Mouse (Mus musculus) heart, adult 2 months (tissue): Measurements from ENCODE around the gene Efl1. TPM values are rescaled to one million over a fixed set of nuclear protein-coding genes. Genes with fewer than 3 reads are reported as not detected.

Experiments used
- DNase-seq, 2 experiments: peaks; one replicate each; pipeline ENCODE4 v3.0.0; 2021
- H3K27ac ChIP-seq: fragments of 200-600 bp; 2 replicates; pipeline ENCODE4 v1.8.1; 2022
- H3K27me3 ChIP-seq: fragments of 200-500 bp; 2 replicates; pipeline ENCODE4 v1.6.1; 2012; ENCODE audit warnings: mild to moderate bottlenecking, low read length, inconsistent platforms, mixed read lengths; ENCODE audit not compliant: control insufficient read depth, insufficient read depth
- H3K36me3 ChIP-seq: fragments of 200-500 bp; 2 replicates; pipeline ENCODE4 v1.6.1; 2012; ENCODE audit warnings: low read length, inconsistent platforms; ENCODE audit not compliant: control insufficient read depth, insufficient read depth
- H3K4me1 ChIP-seq: fragments of 200-500 bp; 2 replicates; pipeline ENCODE4 v1.6.1; 2011; ENCODE audit warnings: low read length; ENCODE audit not compliant: control insufficient read depth, insufficient read depth
- H3K4me3 ChIP-seq: fragments of 200-600 bp; 2 replicates; pipeline ENCODE4 v1.8.1; 2022
- H3K79me2 ChIP-seq: fragments of 200-500 bp; replicated peaks from 2 replicates; pipeline ENCODE4 v1.6.1; 2012; ENCODE audit warnings: mild to moderate bottlenecking, inconsistent platforms, low read length, moderate library complexity, mixed read lengths; ENCODE audit not compliant: control insufficient read depth, insufficient read depth
- H3K9ac ChIP-seq: fragments of 200-500 bp; 2 replicates; pipeline ENCODE4 v1.6.1; 2012; ENCODE audit warnings: low read depth, mild to moderate bottlenecking, control low read depth, inconsistent platforms, low read length, mixed read lengths
- CTCF ChIP-seq: fragments of 200-600 bp; IDR thresholded peaks from 2 replicates; pipeline ENCODE4 v1.8.1; 2022; ENCODE audit warnings: antibody characterized with exemption, mild to moderate bottlenecking, moderate library complexity
- EP300 ChIP-seq: fragments of 200-500 bp; IDR thresholded peaks from 2 replicates; pipeline ENCODE4 v1.6.1; 2011; ENCODE audit warnings: low read depth, low read length, control low read depth; ENCODE audit not compliant: insufficient read depth
- POLR2A ChIP-seq: fragments of 200-500 bp; IDR thresholded peaks from 2 replicates; pipeline ENCODE4 v1.6.1; 2011; ENCODE audit warnings: mild to moderate bottlenecking, low read depth, low read length, control low read depth; ENCODE audit not compliant: insufficient read depth
- WGBS: fragments of 180-500 bp; shearing (Covaris S2); methylation state at CpG from one replicate; pipeline ENCODE4 v1.1.7; 2018; 5-methylcytosine and 5-hydroxymethylcytosine counted together
- intact Hi-C: fragments of 180-260 bp; cut with DNase I; formaldehyde crosslinking; loops from one replicate; pipeline ENCODE4 v1.15.1; 2025
- polyA plus RNA-seq: library from polyadenylated mRNA; depleted of rRNA; stranded (reverse); fragments of >200 nt; gene quantifications from 2 replicates; pipeline ENCODE4 v1.2.3, GENCODE M21; 2012; rRNA removed
- total RNA-seq, 2 experiments: library from RNA; stranded (reverse); gene quantifications; 2 replicates each; pipeline ENCODE4 v1.2.3; 2021

Gene Efl1
- total and polyA plus RNA-seq, 3 experiments: 2.8 to 9.3 (median 8.7) TPM

DNA sequence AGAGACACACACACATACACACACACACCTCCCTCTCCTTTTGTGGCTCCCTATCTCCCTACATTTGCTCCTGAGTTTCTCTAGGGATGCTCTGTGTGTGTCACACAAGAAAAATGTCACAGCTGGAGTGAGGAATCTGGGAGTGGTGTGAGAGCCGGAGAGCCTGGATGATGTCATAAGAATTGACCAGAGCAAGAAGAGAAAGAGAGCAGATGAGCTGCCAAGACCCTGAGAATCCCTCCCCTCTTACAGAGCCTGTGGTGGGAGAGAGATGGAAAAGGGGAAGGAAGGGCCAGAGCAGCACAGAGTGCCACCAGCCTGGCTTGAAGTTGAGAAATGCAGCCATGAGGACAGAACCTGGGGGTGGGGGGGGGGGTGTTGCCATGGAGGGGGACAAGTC, 174.1 kb downstream of the Efl1 start:
- no peak overlapping the region for H3K27ac ChIP-seq
- TF ChIP-seq POLR2A (no peak), EP300 (no peak), CTCF (no peak)
- 0 out of 2 replicates have a peak, but pooled peaks cover 1% of the 10 kb centered on the region for H3K27me3 ChIP-seq
- no peaks in the 10 kb centered on the region for H3K36me3 ChIP-seq
- H3K79me2 ChIP-seq: no peaks in the 10 kb centered on the region
- intact Hi-C loops: no loop called here
- WGBS: 32% methylated on average over 1 of the region's 1 CpGs
- H3K4me3 ChIP-seq: no peak overlapping the region
- no peak for DNase-seq
- H3K9ac ChIP-seq: no peak overlapping the region
- no peaks in the 10 kb centered on the region for H3K4me1 ChIP-seq

Other genes with a start within 250 kb of the Efl1 start
- 1 to 10 TPM; 1.8 to 2.0 TPM for gene Saxo2, start 86 bp upstream of the Efl1 start, total RNA-seq
- 4.1 and 4.2 TPM in 2 replicates for gene Saxo2, start 86 bp upstream of the Efl1 start, polyA plus RNA-seq
- 1 to 10 TPM; 1.4 TPM for gene Mex3b, start 218.7 kb downstream of the Efl1 start, total RNA-seq
- 1.7 and 2.1 TPM in 2 replicates for gene Mex3b, start 218.7 kb downstream of the Efl1 start, polyA plus RNA-seq